Mouse (Mus musculus): ENCODE data around the gene Gm37240.

DNA sequence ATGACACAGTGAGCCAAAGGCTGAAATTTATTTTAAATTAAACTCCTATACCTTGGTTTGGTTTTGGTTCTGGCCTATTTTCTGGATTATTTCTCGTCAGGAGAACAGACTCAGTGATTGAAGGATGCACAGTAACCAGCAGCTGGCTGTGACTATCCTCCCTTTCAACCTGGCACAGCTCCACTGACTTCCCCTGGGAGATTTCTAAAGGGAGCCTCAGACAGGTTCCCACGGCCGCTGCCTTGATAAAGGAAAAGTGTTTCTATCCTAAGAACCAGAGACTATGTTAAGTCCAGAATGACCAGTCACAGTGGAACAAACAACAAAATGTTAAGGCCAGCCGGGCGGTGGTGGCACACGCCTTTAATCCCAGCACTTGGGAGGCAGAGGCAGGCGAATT lies 106.4 kb downstream of the Gm37240 start:
- TF ChIP-seq CTCF (IDR thresholded peaks at IDR 0.05; ENCODE audit: low read depth, low read length) = no peak
- TF ChIP-seq POLR2A (IDR thresholded peaks at IDR 0.05; ENCODE audit: borderline replicate concordance, low read depth, low read length) = no peak

Data from bone marrow macrophage, adult 2 months (primary cell).